Mouse (Mus musculus): ENCODE data around the gene Dscaml1. TPM values are rescaled to one million over a fixed set of nuclear protein-coding genes. Genes with fewer than 3 reads are reported as not detected.
A peak's percentile ranks its signal among the peaks of the same experiment; 100 is the strongest.

Dscaml1 gene
- polyA plus RNA-seq, 1 experiment from 2014 or later: 0.17 TPM

DNA sequence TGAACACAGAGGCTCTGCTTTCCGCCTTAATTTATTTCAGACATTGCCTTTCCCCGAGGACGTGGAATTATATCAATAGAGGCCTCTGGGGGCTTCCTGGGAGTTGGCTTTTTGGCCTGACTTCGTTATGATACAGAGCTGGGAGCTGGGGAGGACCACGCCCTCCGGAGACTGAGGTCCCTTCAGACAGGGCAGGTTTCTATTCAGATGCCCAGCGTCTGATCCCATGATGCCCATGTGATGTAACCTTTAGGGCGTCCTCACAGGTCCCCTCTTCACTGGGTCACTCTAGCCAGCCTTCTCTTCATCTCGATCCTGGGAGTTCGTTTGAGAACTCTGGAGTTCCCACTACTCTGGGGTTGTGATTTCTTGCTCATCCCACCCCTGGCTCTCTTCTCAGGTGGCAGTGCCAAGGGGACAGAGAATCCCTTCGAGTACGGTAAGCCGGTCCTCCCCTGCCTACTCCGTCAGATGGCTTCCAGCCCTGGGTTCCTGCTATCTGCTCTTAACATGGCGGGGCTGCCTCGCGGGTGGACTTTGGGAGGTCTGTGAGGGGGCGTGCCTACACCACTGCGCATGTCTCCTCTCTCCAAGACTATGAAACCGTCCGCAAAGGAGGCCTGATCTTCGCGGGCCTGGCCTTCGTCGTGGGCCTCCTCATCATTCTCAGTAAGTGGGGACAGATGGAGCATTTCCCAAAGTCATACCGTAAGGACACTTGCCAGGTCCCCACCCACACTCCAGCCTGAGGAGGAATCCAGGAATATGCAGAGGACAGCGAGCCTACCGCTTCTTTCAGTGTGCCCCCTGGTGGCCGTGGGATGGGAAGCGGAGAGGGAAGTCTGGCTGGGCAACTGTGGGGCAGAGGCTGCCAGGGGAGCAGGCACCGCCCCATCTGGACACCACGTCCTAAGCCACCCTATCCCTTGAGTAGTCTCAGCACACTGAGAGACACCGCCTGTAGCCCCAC lies 18.4 kb upstream of the Dscaml1 start:
- ATAC-seq (ENCODE audit: low FRiP score, low TSS enrichment) (peak; percentile 53), DNase-seq (ENCODE audit: low spot score) (peak; percentile 77)
- Histone ChIP-seq H3K4me3 (ENCODE audit: low read depth, low read length) (peak overlapping the region; percentile 18), H3K9me3 (ENCODE audit: control insufficient read depth, low read length) (no peaks in the 10 kb centered on the region), H3K27ac (replicated peaks) (no peak overlapping the region), H3K9ac (ENCODE audit: low read length) (no peak overlapping the region), H3K4me2 (replicated peaks; ENCODE audit: low read depth) (peak overlapping the region; percentile 44), H3K27me3 (ENCODE audit: control insufficient read depth, insufficient read depth, low read length) (no peaks in the 10 kb centered on the region), H3K36me3 (ENCODE audit: control insufficient read depth, insufficient read depth, low read length) (no peaks in the 10 kb centered on the region), H3K4me1 (replicated peaks; ENCODE audit: control insufficient read depth, insufficient read depth) (no peaks in the 10 kb centered on the region)
- 36% methylated on average over 33 of the region's 33 CpGs for WGBS
- TF ChIP-seq CTCF (IDR thresholded peaks at IDR 0.05; ENCODE audit: low read depth): peak; percentile 94
- no peak for TF ChIP-seq EP300 (optimal IDR thresholded peaks at IDR 0.05)

DNA sequence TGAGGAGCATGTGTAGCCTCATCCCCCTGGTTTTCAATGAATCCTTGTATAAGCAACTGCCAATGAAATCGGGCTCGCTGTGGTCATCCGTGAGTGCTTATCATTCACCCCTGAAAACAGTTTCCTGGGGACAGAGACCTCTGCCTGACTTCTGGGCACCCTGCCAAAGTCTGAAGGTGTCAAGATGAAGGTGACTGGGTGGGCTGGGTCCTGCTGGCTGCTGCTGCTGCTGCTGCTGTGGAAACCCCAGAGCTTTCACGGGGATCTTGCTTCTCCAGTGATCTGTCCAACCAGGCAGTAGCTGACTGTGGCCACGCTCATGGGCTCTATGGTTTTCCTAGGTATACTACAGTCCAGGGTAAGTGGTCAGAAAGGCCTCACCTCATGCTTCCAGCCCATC lies 16.2 kb upstream of the Dscaml1 start:
- TF ChIP-seq CTCF (IDR thresholded peaks at IDR 0.05; ENCODE audit: low read depth): no peak
- DNase-seq (ENCODE audit: low spot score) (no peak), ATAC-seq (ENCODE audit: low FRiP score, low TSS enrichment) (no peak)
- H3K36me3 ChIP-seq (ENCODE audit: control insufficient read depth, insufficient read depth, low read length): no peaks in the 10 kb centered on the region
- H3K4me2 ChIP-seq (replicated peaks; ENCODE audit: low read depth): no peak overlapping the region
- no peak overlapping the region for H3K9ac ChIP-seq (ENCODE audit: low read length)
- no peaks in the 10 kb centered on the region for H3K4me1 ChIP-seq (replicated peaks; ENCODE audit: control insufficient read depth, insufficient read depth)
- no peaks in the 10 kb centered on the region for H3K9me3 ChIP-seq (ENCODE audit: control insufficient read depth, low read length)
- WGBS: 78% methylated on average over 5 of the region's 5 CpGs
- no peak overlapping the region for H3K27ac ChIP-seq (replicated peaks)
- H3K27me3 ChIP-seq (ENCODE audit: control insufficient read depth, insufficient read depth, low read length): no peaks in the 10 kb centered on the region
- no peak overlapping the region for H3K4me3 ChIP-seq (ENCODE audit: low read depth, low read length)

DNA sequence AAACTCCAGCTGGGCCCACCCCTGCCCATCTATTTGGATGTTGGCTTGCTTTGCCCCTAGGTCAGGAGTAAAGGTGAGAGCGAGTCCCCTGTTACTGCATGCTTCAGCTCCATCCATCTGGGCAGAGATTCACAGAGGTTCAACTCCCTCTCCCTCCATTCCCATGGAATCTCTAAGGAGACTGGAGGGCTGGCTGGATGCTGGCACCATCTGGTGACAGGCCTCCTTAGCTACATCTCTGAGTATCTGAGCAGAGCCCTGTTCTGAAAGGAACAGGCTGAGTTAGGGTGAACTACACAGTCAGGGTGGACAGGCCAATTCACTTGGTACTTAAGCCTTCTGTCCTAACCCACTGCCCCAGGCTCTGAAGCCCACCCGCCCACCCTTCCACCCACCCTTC lies 15.8 kb upstream of the Dscaml1 start:
- TF ChIP-seq CTCF (IDR thresholded peaks at IDR 0.05; ENCODE audit: low read depth): no peak
- no peak for TF ChIP-seq EP300 (optimal IDR thresholded peaks at IDR 0.05)
- WGBS: 72% methylated on average over 2 of the region's 2 CpGs
- no peaks in the 10 kb centered on the region for H3K27me3 ChIP-seq (ENCODE audit: control insufficient read depth, insufficient read depth, low read length)
- DNase-seq (ENCODE audit: low spot score) (no peak), ATAC-seq (ENCODE audit: low FRiP score, low TSS enrichment) (no peak)
- H3K4me1 ChIP-seq (replicated peaks; ENCODE audit: control insufficient read depth, insufficient read depth): no peaks in the 10 kb centered on the region
- no peaks in the 10 kb centered on the region for H3K36me3 ChIP-seq (ENCODE audit: control insufficient read depth, insufficient read depth, low read length)
- no peak overlapping the region for H3K4me2 ChIP-seq (replicated peaks; ENCODE audit: low read depth)
- H3K4me3 ChIP-seq (ENCODE audit: low read depth, low read length): no peak overlapping the region
- H3K27ac ChIP-seq (replicated peaks): no peak overlapping the region
- H3K9me3 ChIP-seq (ENCODE audit: control insufficient read depth, low read length): no peaks in the 10 kb centered on the region
- H3K9ac ChIP-seq (ENCODE audit: low read length): no peak overlapping the region

- H3K4me3 ChIP-seq (ENCODE audit: low read depth, low read length): no peak overlapping the region
- DNase-seq (ENCODE audit: low spot score) (no peak), ATAC-seq (ENCODE audit: low FRiP score, low TSS enrichment) (no peak)
- no peaks in the 10 kb centered on the region for H3K9me3 ChIP-seq (ENCODE audit: control insufficient read depth, low read length)
- TF ChIP-seq CTCF (IDR thresholded peaks at IDR 0.05; ENCODE audit: low read depth) (no peak), EP300 (optimal IDR thresholded peaks at IDR 0.05) (no peak)
- H3K4me2 ChIP-seq (replicated peaks; ENCODE audit: low read depth): no peak overlapping the region
- no peaks in the 10 kb centered on the region for H3K27me3 ChIP-seq (ENCODE audit: control insufficient read depth, insufficient read depth, low read length)
- 73% methylated on average over 3 of the region's 3 CpGs for WGBS
- no peaks in the 10 kb centered on the region for H3K4me1 ChIP-seq (replicated peaks; ENCODE audit: control insufficient read depth, insufficient read depth)
- no peaks in the 10 kb centered on the region for H3K36me3 ChIP-seq (ENCODE audit: control insufficient read depth, insufficient read depth, low read length)
- H3K27ac ChIP-seq (replicated peaks): no peak overlapping the region
- H3K9ac ChIP-seq (ENCODE audit: low read length): no peak overlapping the region
Measured at GRCm38 (mm10) chr9:45411111-45411510, 15.3 kb upstream of the Dscaml1 start.

- Histone ChIP-seq H3K27ac (replicated peaks) (no peak overlapping the region), H3K4me2 (replicated peaks; ENCODE audit: low read depth) (peak overlapping the region; percentile 39), H3K4me1 (replicated peaks; ENCODE audit: control insufficient read depth, insufficient read depth) (no peaks in the 10 kb centered on the region), H3K9me3 (ENCODE audit: control insufficient read depth, low read length) (no peaks in the 10 kb centered on the region), H3K4me3 (ENCODE audit: low read depth, low read length) (no peak overlapping the region), H3K9ac (ENCODE audit: low read length) (no peak overlapping the region), H3K27me3 (ENCODE audit: control insufficient read depth, insufficient read depth, low read length) (no peaks in the 10 kb centered on the region), H3K36me3 (ENCODE audit: control insufficient read depth, insufficient read depth, low read length) (no peaks in the 10 kb centered on the region)
- DNase-seq (ENCODE audit: low spot score) (peak; percentile 24), ATAC-seq (ENCODE audit: low FRiP score, low TSS enrichment) (peak; percentile 22; the same call in 1 of the 2 replicates)
- no peak for TF ChIP-seq EP300 (optimal IDR thresholded peaks at IDR 0.05)
- peak; percentile 81 for TF ChIP-seq CTCF (IDR thresholded peaks at IDR 0.05; ENCODE audit: low read depth)
- 17% methylated on average over 7 of the region's 7 CpGs for WGBS
Measured at GRCm38 (mm10) chr9:45411803-45412202, 14.6 kb upstream of the Dscaml1 start.

GRCm38 (mm10) chr9:45412287-45412686 lies 14.1 kb upstream of the Dscaml1 start:
- Histone ChIP-seq H3K27me3 (ENCODE audit: control insufficient read depth, insufficient read depth, low read length) (no peaks in the 10 kb centered on the region), H3K4me2 (replicated peaks; ENCODE audit: low read depth) (peak overlapping the region; percentile 39), H3K27ac (replicated peaks) (no peak overlapping the region), H3K9ac (ENCODE audit: low read length) (no peak overlapping the region), H3K4me1 (replicated peaks; ENCODE audit: control insufficient read depth, insufficient read depth) (no peaks in the 10 kb centered on the region), H3K36me3 (ENCODE audit: control insufficient read depth, insufficient read depth, low read length) (no peaks in the 10 kb centered on the region), H3K9me3 (ENCODE audit: control insufficient read depth, low read length) (no peaks in the 10 kb centered on the region), H3K4me3 (ENCODE audit: low read depth, low read length) (no peak overlapping the region)
- WGBS: 5% methylated on average over 10 of the region's 10 CpGs
- ATAC-seq (ENCODE audit: low FRiP score, low TSS enrichment) (peak; percentile 33), DNase-seq (ENCODE audit: low spot score) (peak; percentile 89)
- TF ChIP-seq EP300 (optimal IDR thresholded peaks at IDR 0.05) (no peak), CTCF (IDR thresholded peaks at IDR 0.05; ENCODE audit: low read depth) (peak; percentile 89)
